Mouse (Mus musculus) adrenal gland, adult 18-20 months (tissue): ENCODE results near the gene Gadd45g. TPM values are rescaled to one million over a fixed set of nuclear protein-coding genes. Genes with fewer than 3 reads are reported as not detected.
A peak's percentile ranks its signal among the peaks of the same experiment; 100 is the strongest.

Experiments used
- DNase-seq, 2 experiments: peaks; one replicate each; pipeline ENCODE4 v3.0.0; 2021 to 2022; ENCODE audit warnings: low spot score in 2 of 2
- long read RNA-seq, 2 experiments: library from polyadenylated mRNA; stranded (forward); transcript quantifications; one replicate each; pipeline ENCODE4 v2.0.0; 2021
- total RNA-seq, 2 experiments: library from RNA; stranded (reverse); gene quantifications; 1 replicate in 1 of 2; 2 replicates in 1 of 2; pipeline ENCODE4 v1.2.3; 2021

Gadd45g gene
- 10 to 100 TPM; 44.9 to 80.0 TPM for total RNA-seq
- long read RNA-seq, experiment 1, transcript Gadd45g-201 (4 exons, 1,071 nt): major isoform, 89 of 101 reads
- long read RNA-seq, experiment 1, partial matches to known transcripts: 1 of 101 reads
- long read RNA-seq, experiment 1, other reads (novel, unspliced or antisense): 9 of 101 reads
- long read RNA-seq, experiment 2, transcript Gadd45g-201 (4 exons, 1,071 nt): major isoform, 124 of 134 reads
- long read RNA-seq, experiment 2, partial matches to known transcripts: 1 of 134 reads
- long read RNA-seq, experiment 2, other reads (novel, unspliced or antisense): 8 of 134 reads

- peak; percentile 93 to 95 for DNase-seq
Observed at GRCm38 (mm10) chr13:51846301-51846867, at the start of gene Gadd45g. Gene Gadd45g, plus strand, starts transcription at chr13:51846678.

GRCm38 (mm10) chr13:51797899-51798746 is 48.4 kb upstream of the Gadd45g start:
- DNase-seq: no peak

- no peak for DNase-seq
Observed at GRCm38 (mm10) chr13:51799735-51800522, 46.5 kb upstream of the Gadd45g start.

- DNase-seq: no peak
Observed at GRCm38 (mm10) chr13:51800921-51801320, 45.6 kb upstream of the Gadd45g start.

GRCm38 (mm10) chr13:51805634-51806033 is 40.8 kb upstream of the Gadd45g start:
- no peak for DNase-seq

GRCm38 (mm10) chr13:51806220-51806619 is 40.3 kb upstream of the Gadd45g start:
- DNase-seq: no peak

- DNase-seq: no peak
Observed at GRCm38 (mm10) chr13:51808141-51808540, 38.3 kb upstream of the Gadd45g start.

GRCm38 (mm10) chr13:51813621-51814615 is 32.6 kb upstream of the Gadd45g start:
- no peak for DNase-seq

GRCm38 (mm10) chr13:51814646-51815045 is 31.8 kb upstream of the Gadd45g start:
- DNase-seq: no peak

GRCm38 (mm10) chr13:51815865-51816504 is 30.5 kb upstream of the Gadd45g start:
- DNase-seq: no peak

- DNase-seq: no peak
Observed at GRCm38 (mm10) chr13:51816559-51817041, 29.9 kb upstream of the Gadd45g start.

GRCm38 (mm10) chr13:51818170-51818943 is 28.1 kb upstream of the Gadd45g start:
- no peak for DNase-seq

- DNase-seq: no peak
Observed at GRCm38 (mm10) chr13:51818944-51819326, 27.5 kb upstream of the Gadd45g start.

- no peak for DNase-seq
Observed at GRCm38 (mm10) chr13:51819351-51819750, 27.1 kb upstream of the Gadd45g start.

GRCm38 (mm10) chr13:51821988-51822387 is 24.5 kb upstream of the Gadd45g start:
- DNase-seq: no peak

- no peak for DNase-seq
Observed at GRCm38 (mm10) chr13:51823822-51824495, 22.5 kb upstream of the Gadd45g start.

- peak; percentile 42 to 44 for DNase-seq
Observed at GRCm38 (mm10) chr13:51830744-51831450, 15.6 kb upstream of the Gadd45g start.
